Mouse (Mus musculus) CH12.LX (cell line): ENCODE measurements around the gene BC005624. TPM values are rescaled to one million over a fixed set of nuclear protein-coding genes. Genes with fewer than 3 reads are reported as not detected.
A peak's percentile ranks its signal among the peaks of the same experiment; 100 is the strongest.

Experiments used
- DNase-seq: peaks from one replicate; pipeline ENCODE4 v3.0.0-alpha.2; 2013; ENCODE audit errors: extremely low read depth
- H3K27ac ChIP-seq: 2 replicates; pipeline ENCODE4 v1.5.1; 2012; ENCODE audit warnings: low read depth, mild to moderate bottlenecking, control low read depth, moderate library complexity; ENCODE audit not compliant: insufficient read depth
- H3K27me3 ChIP-seq: replicated peaks from 2 replicates; pipeline ENCODE3; 2012; ENCODE audit warnings: inconsistent platforms
- H3K36me3 ChIP-seq, 2 experiments: replicated peaks in 1 of 2; 2 replicates each; pipeline versions ENCODE3 to v1.6.1; 2012; ENCODE audit warnings: inconsistent platforms in 1 of 2, low read length in 1 of 2, mild to moderate bottlenecking in 1 of 2, mixed read lengths in 1 of 2, moderate library complexity in 1 of 2; ENCODE audit not compliant: control insufficient read depth in 1 of 2, insufficient read depth in 1 of 2
- H3K4me1 ChIP-seq, 2 experiments: 2 replicates each; pipeline ENCODE4 v1.6.1; 2012; ENCODE audit warnings: inconsistent platforms in 1 of 2, moderate library complexity in 1 of 2; ENCODE audit not compliant: insufficient read depth in 2 of 2, control insufficient read depth in 1 of 2
- H3K4me2 ChIP-seq: 2 replicates; pipeline ENCODE4 v1.6.1; 2012; ENCODE audit warnings: low read depth, mild to moderate bottlenecking, control low read depth; ENCODE audit not compliant: poor library complexity, insufficient read depth, severe bottlenecking
- H3K4me3 ChIP-seq, 3 experiments: fragments of 150-350 bp in 1 of 3; sonication (generic) in 1 of 3; replicated peaks in 1 of 3; 2 replicates each; pipeline versions ENCODE3 to v1.5.1; 2011 to 2012; ENCODE audit warnings: low read depth in 2 of 3, low read length in 2 of 3, mild to moderate bottlenecking in 2 of 3, moderate library complexity in 2 of 3, control low read depth in 1 of 3, improper control_type of control experiment in 1 of 3, inconsistent platforms in 1 of 3, mixed read lengths in 1 of 3; ENCODE audit not compliant: poor library complexity in 1 of 3
- H3K79me2 ChIP-seq: replicated peaks from 2 replicates; pipeline ENCODE4 v1.6.1; 2012; ENCODE audit warnings: mild to moderate bottlenecking, moderate library complexity; ENCODE audit not compliant: control insufficient read depth, poor library complexity, insufficient read depth, severe bottlenecking; ENCODE audit errors: extremely low read depth
- H3K9ac ChIP-seq: 2 replicates; pipeline ENCODE4 v1.6.1; 2012; ENCODE audit warnings: low read depth, mild to moderate bottlenecking, control low read depth, moderate library complexity; ENCODE audit not compliant: insufficient read depth
- H3K9me3 ChIP-seq: replicated peaks from 2 replicates; pipeline ENCODE3; 2012; ENCODE audit warnings: low read length, inconsistent platforms, mixed read lengths
- BHLHE40 ChIP-seq: IDR thresholded peaks from 2 replicates; pipeline ENCODE4 v1.6.1; 2011; ENCODE audit warnings: mild to moderate bottlenecking, low read depth, low read length, improper control_type of control experiment
- CHD1 ChIP-seq: IDR thresholded peaks from 2 replicates; pipeline ENCODE4 v1.6.1; 2012; ENCODE audit warnings: low read depth, low read length, improper control_type of control experiment, inconsistent platforms
- CHD2 ChIP-seq: IDR thresholded peaks from 2 replicates; pipeline ENCODE4 v1.6.1; 2011; ENCODE audit warnings: low read length, improper control_type of control experiment
- CTCF ChIP-seq, 2 experiments: IDR thresholded peaks in 1 of 2; conservative IDR thresholded peaks in 1 of 2; 2 replicates each; pipeline ENCODE4 v1.5.1; 2011 to 2012; ENCODE audit warnings: low read depth in 2 of 2, low read length in 2 of 2, improper control_type of control experiment in 1 of 2, inconsistent platforms in 1 of 2, mild to moderate bottlenecking in 1 of 2, moderate library complexity in 1 of 2
- E2F4 ChIP-seq: IDR thresholded peaks from 2 replicates; pipeline ENCODE4 v1.6.1; 2011; ENCODE audit warnings: low read depth, low read length, improper control_type of control experiment; ENCODE audit not compliant: insufficient replicate concordance
- ELF1 ChIP-seq: IDR thresholded peaks from 2 replicates; pipeline ENCODE4 v1.6.1; 2014; ENCODE audit warnings: low read depth, mild to moderate bottlenecking, inconsistent platforms, low read length, improper control_type of control experiment
- EP300 ChIP-seq: IDR thresholded peaks from 2 replicates; pipeline ENCODE4 v1.6.1; 2011; ENCODE audit warnings: low read length, improper control_type of control experiment
- ETS1 ChIP-seq: conservative IDR thresholded peaks from 2 replicates; pipeline ENCODE4 v1.6.1; 2012; ENCODE audit warnings: low read depth, mild to moderate bottlenecking, inconsistent platforms, low read length, improper control_type of control experiment, moderate library complexity
- GABPA ChIP-seq: IDR thresholded peaks from 2 replicates; pipeline ENCODE4 v1.6.1; 2012; ENCODE audit warnings: low read depth, low read length, improper control_type of control experiment, inconsistent platforms; ENCODE audit not compliant: insufficient replicate concordance
- HCFC1 ChIP-seq: IDR thresholded peaks from 2 replicates; pipeline ENCODE4 v1.6.1; 2012; ENCODE audit warnings: low read depth, mild to moderate bottlenecking, inconsistent platforms, low read length, improper control_type of control experiment
- IRF4 ChIP-seq: IDR thresholded peaks from 2 replicates; pipeline ENCODE4 v1.6.1; 2014; ENCODE audit warnings: low read depth, mild to moderate bottlenecking, inconsistent platforms, low read length, improper control_type of control experiment
- JUN ChIP-seq: IDR thresholded peaks from 2 replicates; pipeline ENCODE4 v1.6.1; 2011; ENCODE audit warnings: low read depth, mild to moderate bottlenecking, low read length, improper control_type of control experiment, moderate library complexity; ENCODE audit not compliant: insufficient read depth
- JUND ChIP-seq: conservative IDR thresholded peaks from 2 replicates; pipeline ENCODE4 v1.6.1; 2011; ENCODE audit warnings: low read depth, low read length, improper control_type of control experiment
- KAT2A ChIP-seq: IDR thresholded peaks from 2 replicates; pipeline ENCODE4 v1.6.1; 2012; ENCODE audit warnings: low read length, improper control_type of control experiment, inconsistent platforms; ENCODE audit not compliant: insufficient replicate concordance
- MAFK ChIP-seq: IDR thresholded peaks from 2 replicates; pipeline ENCODE4 v1.6.1; 2011; ENCODE audit warnings: low read length, improper control_type of control experiment; ENCODE audit not compliant: insufficient replicate concordance
- MAX ChIP-seq: IDR thresholded peaks from 2 replicates; pipeline ENCODE4 v1.6.1; 2011; ENCODE audit warnings: low read length, improper control_type of control experiment
- MAZ ChIP-seq: IDR thresholded peaks from 2 replicates; pipeline ENCODE4 v1.6.1; 2012; ENCODE audit warnings: low read depth, mild to moderate bottlenecking, inconsistent platforms, low read length, improper control_type of control experiment, moderate library complexity
- MEF2A ChIP-seq: IDR thresholded peaks from 2 replicates; pipeline ENCODE4 v1.6.1; 2014; ENCODE audit warnings: low read depth, mild to moderate bottlenecking, inconsistent platforms, low read length, improper control_type of control experiment, borderline replicate concordance
- MXI1 ChIP-seq: IDR thresholded peaks from 2 replicates; pipeline ENCODE4 v1.6.1; 2011; ENCODE audit warnings: mild to moderate bottlenecking, low read depth, low read length, improper control_type of control experiment
- MYC ChIP-seq: IDR thresholded peaks from 2 replicates; pipeline ENCODE4 v1.6.1; 2011; ENCODE audit warnings: low read depth, mild to moderate bottlenecking, improper control_type of control experiment, low read length
- NELFE ChIP-seq: IDR thresholded peaks from 2 replicates; pipeline ENCODE4 v1.6.1; 2011; ENCODE audit warnings: low read depth, low read length, improper control_type of control experiment
- NRF1 ChIP-seq: IDR thresholded peaks from 2 replicates; pipeline ENCODE4 v1.6.1; 2014; ENCODE audit warnings: low read depth, mild to moderate bottlenecking, inconsistent platforms, low read length, improper control_type of control experiment, moderate library complexity
- PAX5 ChIP-seq: IDR thresholded peaks from 2 replicates; pipeline ENCODE4 v1.6.1; 2012; ENCODE audit warnings: low read length, inconsistent platforms, mixed read lengths
- POLR2A ChIP-seq: IDR thresholded peaks from 2 replicates; pipeline ENCODE4 v1.6.1; 2011; ENCODE audit warnings: low read depth, mild to moderate bottlenecking, improper control_type of control experiment, low read length
- POLR2AphosphoS2 ChIP-seq: IDR thresholded peaks from 2 replicates; pipeline ENCODE4 v1.6.1; 2011; ENCODE audit warnings: low read depth, low read length, improper control_type of control experiment
- RAD21 ChIP-seq: IDR thresholded peaks from 2 replicates; pipeline ENCODE4 v1.6.1; 2011; ENCODE audit warnings: low read depth, mild to moderate bottlenecking, low read length, improper control_type of control experiment, moderate library complexity
- RCOR1 ChIP-seq: conservative IDR thresholded peaks from 2 replicates; pipeline ENCODE4 v1.6.1; 2012; ENCODE audit warnings: low read depth, mild to moderate bottlenecking, inconsistent platforms, low read length, improper control_type of control experiment
- SIN3A ChIP-seq: IDR thresholded peaks from 2 replicates; pipeline ENCODE4 v1.6.1; 2012; ENCODE audit warnings: low read length, improper control_type of control experiment, inconsistent platforms
- SMC3 ChIP-seq: IDR thresholded peaks from 2 replicates; pipeline ENCODE4 v1.6.1; 2011; ENCODE audit warnings: low read depth, low read length, improper control_type of control experiment
- TBP ChIP-seq: conservative IDR thresholded peaks from 2 replicates; pipeline ENCODE4 v1.6.1; 2011; ENCODE audit warnings: low read depth, low read length, improper control_type of control experiment
- TCF12 ChIP-seq: IDR thresholded peaks from 2 replicates; pipeline ENCODE4 v1.6.1; 2014; ENCODE audit warnings: low read depth, mild to moderate bottlenecking, inconsistent platforms, low read length, improper control_type of control experiment
- UBTF ChIP-seq: IDR thresholded peaks from 2 replicates; pipeline ENCODE4 v1.6.1; 2012; ENCODE audit warnings: low read depth, mild to moderate bottlenecking, inconsistent platforms, low read length, improper control_type of control experiment, moderate library complexity
- USF1 ChIP-seq: IDR thresholded peaks from 2 replicates; pipeline ENCODE4 v1.6.1; 2014; ENCODE audit warnings: low read depth, mild to moderate bottlenecking, inconsistent platforms, low read length, improper control_type of control experiment
- USF2 ChIP-seq: conservative IDR thresholded peaks from 2 replicates; pipeline ENCODE4 v1.6.1; 2011; ENCODE audit warnings: low read depth, low read length, improper control_type of control experiment
- ZC3H11A ChIP-seq: IDR thresholded peaks from 2 replicates; pipeline ENCODE4 v1.6.1; 2012; ENCODE audit warnings: low read depth, mild to moderate bottlenecking, inconsistent platforms, low read length, improper control_type of control experiment
- ZKSCAN1 ChIP-seq: IDR thresholded peaks from 2 replicates; pipeline ENCODE4 v1.6.1; 2012; ENCODE audit warnings: low read depth, inconsistent platforms, low read length, improper control_type of control experiment, borderline replicate concordance
- ZMIZ1 ChIP-seq: IDR thresholded peaks from 2 replicates; pipeline ENCODE4 v1.6.1; 2012; ENCODE audit warnings: low read depth, mild to moderate bottlenecking, inconsistent platforms, low read length, improper control_type of control experiment
- ZNF384 ChIP-seq: IDR thresholded peaks from 2 replicates; pipeline ENCODE4 v1.6.1; 2012; ENCODE audit warnings: low read depth, low read length, improper control_type of control experiment, inconsistent platforms
- dilution Hi-C: fragments of 300-500 bp; cut with MboI; formaldehyde crosslinking; loops from 2 replicates; pipeline ENCODE4 v1.14.3; 2020; ENCODE audit warnings: low sequenced_read_pairs; ENCODE audit not compliant: extremely low pct_unique_long_range_greater_than_20kb, extremely low pct_ligation_motif_present
- in situ Hi-C: fragments of 300-500 bp; cut with MboI; formaldehyde crosslinking; loops from 3 replicates; pipeline ENCODE4 v1.14.3; 2019; ENCODE audit warnings: low sequenced_read_pairs, low pct_ligation_motif_present, low pct_unique_long_range_greater_than_20kb, mixed read lengths
- polyA plus RNA-seq: library from polyadenylated mRNA; unstranded; fragments of >175 nt; gene quantifications from 2 replicates; pipeline ENCODE4 v1.2.1, GENCODE M21; 2012; ENCODE audit warnings: low read depth; ENCODE audit not compliant: insufficient read length
- total RNA-seq, 2 experiments: library from RNA; depleted of rRNA; stranded (reverse); fragments of 300-350 nt in 1 of 2; fragments of >200 nt in 1 of 2; gene quantifications; 2 replicates each; pipeline ENCODE4 v1.2.3; 2012 to 2014

Gene BC005624
- total and polyA plus RNA-seq, 3 experiments = 40.5 to 68.1 (median 43.2) TPM

DNA sequence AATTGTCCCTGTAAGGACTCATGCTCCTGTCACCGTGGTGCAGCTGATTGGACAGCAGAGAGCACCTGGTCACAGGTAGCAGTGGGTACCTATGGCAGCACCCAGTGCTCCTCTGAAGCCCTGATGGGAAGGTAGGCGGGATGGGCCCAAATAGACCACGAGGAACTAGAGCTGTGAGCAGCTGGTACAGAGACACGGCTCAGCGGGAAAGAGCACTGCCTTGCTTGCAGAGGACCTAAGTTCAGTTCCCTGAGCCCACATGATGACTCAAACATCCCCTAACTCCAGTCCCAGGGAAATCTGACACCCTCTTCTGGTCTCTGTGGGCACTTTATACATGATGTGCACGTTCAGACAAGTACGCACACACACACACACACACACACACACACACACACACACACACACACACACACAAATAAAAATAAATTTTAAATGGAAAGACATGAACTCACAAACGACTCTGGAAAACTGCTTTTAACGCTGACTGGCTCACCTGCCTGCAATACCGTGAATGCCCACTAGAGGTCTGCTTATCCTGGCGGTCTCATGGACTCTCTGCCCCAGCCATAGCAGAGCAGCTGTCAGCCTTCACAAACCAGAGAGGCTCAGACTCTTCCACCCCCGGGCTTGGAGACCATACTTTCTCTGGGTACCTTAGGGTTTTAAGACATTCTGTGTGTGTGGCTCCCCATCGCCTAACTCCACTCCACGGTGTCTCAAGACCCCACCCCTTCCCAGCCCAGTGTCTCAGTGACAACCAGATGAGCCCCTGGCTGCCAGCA, 54.0 kb downstream of the BC005624 start:
- DNase-seq = peak; percentile 87

DNA sequence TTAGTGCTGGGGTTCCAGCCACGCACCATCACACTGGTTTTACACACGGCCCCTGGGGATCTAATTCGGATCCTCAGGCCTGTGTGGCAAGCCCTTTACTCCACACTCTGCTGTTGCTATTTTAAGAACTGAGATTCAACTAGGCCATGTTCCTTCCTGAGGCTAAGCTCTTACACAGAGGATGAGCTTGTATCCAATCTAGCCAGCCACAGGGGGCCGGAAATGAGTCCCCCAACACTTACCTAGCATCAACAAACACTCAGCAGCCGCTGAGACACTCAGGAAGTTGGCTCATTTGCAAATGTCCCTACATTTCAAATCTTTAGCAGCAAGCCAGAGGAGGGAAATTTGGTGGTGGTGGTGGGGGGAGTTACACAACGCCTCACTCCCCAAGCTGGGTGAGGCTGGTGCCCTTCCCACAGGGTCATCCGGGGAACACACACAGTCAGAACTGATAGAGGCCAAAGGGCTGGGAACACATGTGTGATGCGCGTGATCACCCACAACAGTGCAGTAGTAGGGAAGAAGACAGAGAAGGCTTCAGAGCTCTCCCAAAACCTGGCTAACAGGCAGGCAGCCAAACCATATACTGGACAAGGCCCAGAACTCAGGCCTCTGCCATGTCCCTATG, 54.7 kb downstream of the BC005624 start:
- no peak overlapping the region for H3K4me3 ChIP-seq
- in situ Hi-C loops = no loop called here
- H3K4me1 ChIP-seq = peaks cover 25 to 37% of the 10 kb centered on the region in 2 experiments
- peak overlapping the region; percentile 43 for H3K4me2 ChIP-seq
- dilution Hi-C loops = no loop called here
- no peaks in the 10 kb centered on the region for H3K79me2 ChIP-seq
- H3K27ac ChIP-seq = peak overlapping the region; percentile 11; the same call in 1 of the 2 replicates
- peaks cover 2% of the 10 kb centered on the region for H3K9me3 ChIP-seq
- 0 out of 2 replicates have a peak overlapping the region, but pooled peaks have one; percentile 3 for H3K9ac ChIP-seq
- DNase-seq = peak; percentile 60
- peaks cover 2% of the 10 kb centered on the region for H3K27me3 ChIP-seq
- peaks cover 0 to 3% of the 10 kb centered on the region in 2 experiments for H3K36me3 ChIP-seq
- TF ChIP-seq BHLHE40 (peak; percentile 1; the same call in 1 of the 2 replicates), SMC3 (no peak), ZNF384 (no peak)

More for the DNA sequence above, 54.0 kb downstream of the BC005624 start:
- no peaks in the 10 kb centered on the region for H3K79me2 ChIP-seq
- in situ Hi-C loops = no loop called here
- 0 out of 2 replicates have a peak, but pooled peaks have one; percentile 26 for TF ChIP-seq NRF1
- no peak for TF ChIP-seq ZC3H11A
- no peak for TF ChIP-seq GABPA
- peak; percentile 66 for TF ChIP-seq BHLHE40
- no peak for TF ChIP-seq USF2
- TF ChIP-seq ELF1 = no peak
- TF ChIP-seq CHD2 = no peak
- peak; percentile 54 for TF ChIP-seq SMC3
- no peak for TF ChIP-seq NELFE
- peak; percentile 81 to 95 for TF ChIP-seq CTCF (conservative IDR thresholded peaks at IDR 0.05 in 1 of 2, IDR thresholded peaks at IDR 0.05 in 1 of 2; ENCODE audit: low read depth in 2 of 2, low read length in 2 of 2)
- peak; percentile 59; the same call in 1 of the 2 replicates for TF ChIP-seq SIN3A
- TF ChIP-seq RAD21 = peak; percentile 19
- no peak for TF ChIP-seq MAX
- no peak for TF ChIP-seq MEF2A
- TF ChIP-seq MYC = 0 out of 2 replicates have a peak, but pooled peaks have one; percentile 61
- TF ChIP-seq IRF4 = peak; percentile 25; the same call in 1 of the 2 replicates
- no peak for TF ChIP-seq POLR2A
- TF ChIP-seq JUN = no peak
- no peak for TF ChIP-seq USF1
- TF ChIP-seq TCF12 = no peak
- TF ChIP-seq JUND = no peak
- no peak for TF ChIP-seq ZNF384
- TF ChIP-seq PAX5 = no peak
- TF ChIP-seq ETS1 = no peak
- TF ChIP-seq TBP = no peak
- TF ChIP-seq HCFC1 = no peak
- TF ChIP-seq CHD1 = no peak
- 0 out of 2 replicates have a peak, but pooled peaks have one; percentile 52 for TF ChIP-seq UBTF
- TF ChIP-seq POLR2AphosphoS2 = no peak
- no peak for TF ChIP-seq MAFK
- peak; percentile 75; the same call in 1 of the 2 replicates for TF ChIP-seq MAZ
- no peak for TF ChIP-seq EP300
- TF ChIP-seq MXI1 = no peak; the same call in none of the 2 replicates
- no peak for TF ChIP-seq E2F4
- no peak for TF ChIP-seq KAT2A
- TF ChIP-seq ZMIZ1 = no peak
- TF ChIP-seq RCOR1 = no peak
- no peak for TF ChIP-seq ZKSCAN1
- TF ChIP-seq, all 38 proteins: peak for 10
- peak overlapping the region in 1 of 3 experiments; percentile 61 for H3K4me3 ChIP-seq
- peaks cover 2% of the 10 kb centered on the region for H3K9me3 ChIP-seq
- peak overlapping the region; percentile 68 for H3K9ac ChIP-seq
- peak overlapping the region; percentile 52 for H3K27ac ChIP-seq
- dilution Hi-C loops = no loop called here
- H3K4me2 ChIP-seq = peak overlapping the region; percentile 87
- H3K4me1 ChIP-seq = peaks cover 26 to 41% of the 10 kb centered on the region in 2 experiments
- H3K27me3 ChIP-seq = peaks cover 2% of the 10 kb centered on the region
- H3K36me3 ChIP-seq = peaks cover 0 to 3% of the 10 kb centered on the region in 2 experiments
